Comparison of ENCODE assay signal across 8 mouse cellular contexts in genomic region chr1:52231939-52232765, GRCm38 (mm10). TPM values are rescaled to one million over a fixed set of nuclear protein-coding genes. Genes with fewer than 3 reads are reported as not detected.
DNase-seq lines count a peak whose midpoint lies in the region; ATAC-seq lines count a peak whose summit lies in the region.

No protein-coding gene starts in this region.

- H3K9me3 ChIP-seq in hindbrain, embryonic 12.5 days (replicated peaks) = no peaks in the 10 kb centered on the region

- no peaks in the 10 kb centered on the region for H3K36me3 ChIP-seq in hindbrain, embryonic 12.5 days

- WGBS in hindbrain, embryonic 12.5 days = 2% methylated on average over 42 of the region's 69 CpGs

- peak overlapping the region; percentile 97 for H3K4me3 ChIP-seq in hindbrain, embryonic 12.5 days

- DNase-seq in Muller cell, postnatal 12 days (ENCODE audit: inconsistent ontology term) = peak; percentile 73
- DNase-seq in cerebellum, adult 9-10 months = peak; percentile 79
- peak; percentile 25 to 68 for DNase-seq in frontal cortex, adult 2 months (ENCODE audit: extremely low spot score in 1 of 2, low spot score in 1 of 2)
- DNase-seq in layer of hippocampus, postnatal 25 days (ENCODE audit: extremely low spot score in 1 of 2, low spot score in 1 of 2) = peak; percentile 51 to 67
- DNase-seq in lung, postnatal 14 days = peak; percentile 64
- peak; percentile 66 for DNase-seq in ovary, postnatal 36 days (ENCODE audit: low spot score)
- peak; percentile 86 for DNase-seq in thymus, postnatal 14 days

- H3K27ac ChIP-seq in hindbrain, embryonic 12.5 days = peak overlapping the region; percentile 97

- peak; percentile 68 for ATAC-seq in hindbrain, embryonic 12.5 days (ENCODE audit: low FRiP score)

- peaks cover 15% of the 10 kb centered on the region for H3K4me1 ChIP-seq in hindbrain, embryonic 12.5 days

- peak overlapping the region; percentile 99 for H3K9ac ChIP-seq in hindbrain, embryonic 12.5 days

- H3K4me2 ChIP-seq in hindbrain, embryonic 12.5 days (replicated peaks) = peak overlapping the region; percentile 69

- H3K27me3 ChIP-seq in hindbrain, embryonic 12.5 days = no peaks in the 10 kb centered on the region; the same call in 1 of the 2 replicates

RNA-seq across cellular contexts. Expression of gene Gls, which starts 0.9 kb away (rescaled TPM):
- 231 and 249 TPM in 2 replicates for polyA plus RNA-seq in frontal cortex, adult 2 months (2012; rRNA removed)
- polyA plus RNA-seq in hindbrain, embryonic 12.5 days (2016; fragmentation: Nextera tagmentation; extraction: Ambion mirVana) = 40.9 and 41.1 TPM in 2 replicates
- 100 to 1,000 TPM; 364 to 381 TPM for total RNA-seq in layer of hippocampus, postnatal 25 days (2021)

Comparison
In these comparisons a context has a peak if more than half of its experiments do, and no peak if none do; other contexts are left out.
1. Peak in every context shown above with its lines: DNase-seq, ATAC-seq, H3K4me3 ChIP-seq and H3K27ac ChIP-seq.